Mouse (Mus musculus) thymus, postnatal 14 days (tissue): Measurements from ENCODE around the gene Olfr114.

Experiments used
- DNase-seq: peaks from one replicate; pipeline ENCODE4 v3.0.0; 2021

Gene Olfr114

GRCm38 (mm10) chr17:37592643-37593042 lies at the start of gene Olfr114:
TSS of gene Olfr114 (minus strand) at chr17:37592743.
- DNase-seq, result no peak

GRCm38 (mm10) chr17:37627009-37627408 lies 34.5 kb upstream of the Olfr114 start, which contains the start of the genes Olfr115 and Olfr116:
TSS of gene Olfr115 (minus strand) at chr17:37627109.
TSS of gene Olfr116 (minus strand) at chr17:37627199.
- no peak for DNase-seq

- no peak for DNase-seq
These were observed 15.0 kb downstream of the Olfr114 start, which contains the start of gene Olfr113 for GRCm38 (mm10) chr17:37577563-37577962. TSS of gene Olfr113 (minus strand) at chr17:37577663.

- no peak for DNase-seq
These were observed 23.2 kb downstream of the Olfr114 start, which contains the start of gene Olfr112 for GRCm38 (mm10) chr17:37569351-37569750. TSS of gene Olfr112 (minus strand) at chr17:37569451.

- DNase-seq, result no peak
These were observed 33.5 kb downstream of the Olfr114 start for GRCm38 (mm10) chr17:37558913-37559615.

GRCm38 (mm10) chr17:37543800-37544435 lies 48.6 kb downstream of the Olfr114 start:
- no peak for DNase-seq

GRCm38 (mm10) chr17:37541454-37542119 lies 51.0 kb downstream of the Olfr114 start:
- DNase-seq, result no peak
